Mouse (Mus musculus) gastrocnemius, postnatal 14 days (tissue): ENCODE measurements around the gene Olfr319. TPM values are rescaled to one million over a fixed set of nuclear protein-coding genes. Genes with fewer than 3 reads are reported as not detected.
"Not testable (repeated sequence)": the region's sequence is repeated elsewhere in the genome, so short reads cannot be mapped to it uniquely, and the experiment has no call there.

Experiments
- DNase-seq: peaks from one replicate; pipeline ENCODE4 v3.0.0; 2021; ENCODE audit warnings: mixed read lengths
- intact Hi-C: fragments of 180-260 bp; cut with DNase I; formaldehyde crosslinking; loops from one replicate; pipeline ENCODE4 v1.15.1; 2025; ENCODE audit warnings: low total_unique reads
- long read RNA-seq, 2 experiments: library from polyadenylated mRNA; stranded (forward); transcript quantifications; one replicate each; pipeline ENCODE4 v2.0.0; 2021
- total RNA-seq, 2 experiments: library from RNA; stranded (reverse); gene quantifications; 2 replicates each; pipeline ENCODE4 v1.2.3; 2021

The Olfr319 gene
- not detected for total RNA-seq
- long read RNA-seq, experiment 1 = 0 reads
- long read RNA-seq, experiment 2 = 0 reads

GRCm38 (mm10) chr11:58698862-58699261, at the start of gene Olfr319:
Gene Olfr319 (plus strand): TSS chr11:58699162.
- no peak for DNase-seq
- intact Hi-C loops = no loop called here

- intact Hi-C loops = no loop called here
- no peak for DNase-seq
Observed at GRCm38 (mm10) chr11:58655151-58655550, 43.8 kb upstream of the Olfr319 start.

- DNase-seq = no peak
- intact Hi-C loops = no loop called here
Observed at GRCm38 (mm10) chr11:58658596-58658995, 40.4 kb upstream of the Olfr319 start, which contains the start of gene Olfr322. Gene Olfr322 (plus strand): TSS chr11:58658782.

GRCm38 (mm10) chr11:58669252-58669651, 29.7 kb upstream of the Olfr319 start:
- intact Hi-C loops = no loop called here
- no peak for DNase-seq

- DNase-seq = no peak
- intact Hi-C loops = no loop called here
Observed at GRCm38 (mm10) chr11:58671825-58672224, 27.1 kb upstream of the Olfr319 start.

- no peak for DNase-seq
- intact Hi-C loops = no loop called here
Observed at GRCm38 (mm10) chr11:58680799-58681198, 18.2 kb upstream of the Olfr319 start, which contains the start of gene Olfr320. Gene Olfr320 (plus strand): TSS chr11:58681099.

- intact Hi-C loops = no loop called here
- DNase-seq = no peak
Observed at GRCm38 (mm10) chr11:58709086-58709485, 10.1 kb downstream of the Olfr319 start.

- intact Hi-C loops, DNase-seq: not testable (repeated sequence)
Observed at GRCm38 (mm10) chr11:58717723-58718122, 18.8 kb downstream of the Olfr319 start.

- no peak for DNase-seq
- intact Hi-C loops = no loop called here
Observed at GRCm38 (mm10) chr11:58719701-58720100, 20.7 kb downstream of the Olfr319 start.

- no peak for DNase-seq
- intact Hi-C loops = no loop called here
Observed at GRCm38 (mm10) chr11:58723914-58724313, 25.0 kb downstream of the Olfr319 start, which contains the start of gene Olfr318. Gene Olfr318 (minus strand): TSS chr11:58724014.

- intact Hi-C loops = not testable (repeated sequence)
Observed at GRCm38 (mm10) chr11:58727896-58728650, 29.1 kb downstream of the Olfr319 start.

GRCm38 (mm10) chr11:58733372-58733771, 34.4 kb downstream of the Olfr319 start:
- intact Hi-C loops = no loop called here
- no peak for DNase-seq

More at GRCm38 (mm10) chr11:58727896-58728650, 29.1 kb downstream of the Olfr319 start:
- not testable (repeated sequence) for DNase-seq

GRCm38 (mm10) chr11:58738792-58739262, 39.9 kb downstream of the Olfr319 start, which contains the start of gene Olfr317:
Gene Olfr317 (minus strand): TSS chr11:58739212.
- intact Hi-C loops = no loop called here
- no peak for DNase-seq

GRCm38 (mm10) chr11:58751096-58751495, 52.1 kb downstream of the Olfr319 start:
- intact Hi-C loops, DNase-seq: not testable (repeated sequence)

- intact Hi-C loops = no loop called here
- DNase-seq = no peak
Observed at GRCm38 (mm10) chr11:58752434-58752833, 53.5 kb downstream of the Olfr319 start, which contains the start of gene Olfr316. Gene Olfr316 (plus strand): TSS chr11:58752734.

Other genes starting within 250 kb of the Olfr319 start
- not detected for gene Lypd9, start 246.2 kb upstream of the Olfr319 start, total RNA-seq
- not detected for gene Olfr30, start 236.9 kb upstream of the Olfr319 start, total RNA-seq
- not detected for gene Olfr332, start 206.6 kb upstream of the Olfr319 start, total RNA-seq
- gene Olfr331, start 196.6 kb upstream of the Olfr319 start, total RNA-seq = not detected
- gene Olfr330, start 164.3 kb upstream of the Olfr319 start, total RNA-seq = not detected
- not detected for gene Olfr329-ps, start 152.7 kb upstream of the Olfr319 start, total RNA-seq
- under 1 TPM in 1 of 2 experiments, not detected in 1; 0.07 TPM for gene Olfr328, start 143.5 kb upstream of the Olfr319 start, total RNA-seq
- not detected for gene Olfr224, start 128.6 kb upstream of the Olfr319 start, total RNA-seq
- not detected for gene Olfr325, start 121.4 kb upstream of the Olfr319 start, total RNA-seq
- gene Olfr324, start 104.0 kb upstream of the Olfr319 start, total RNA-seq = not detected
- not detected for gene 2210407C18Rik, start 83.1 kb upstream of the Olfr319 start, total RNA-seq
- gene Olfr323, start 68.7 kb upstream of the Olfr319 start, total RNA-seq = not detected
- not detected for gene Trim58, start 58.7 kb upstream of the Olfr319 start, total RNA-seq
- gene Olfr322, start 40.4 kb upstream of the Olfr319 start, total RNA-seq = not detected
- not detected for gene Olfr320, start 18.1 kb upstream of the Olfr319 start, total RNA-seq
- gene Olfr318, start 24.9 kb downstream of the Olfr319 start, total RNA-seq = not detected
- not detected for gene Olfr317, start 40.0 kb downstream of the Olfr319 start, total RNA-seq
- not detected for gene Olfr316, start 53.6 kb downstream of the Olfr319 start, total RNA-seq
- not detected for gene Olfr315, start 74.0 kb downstream of the Olfr319 start, total RNA-seq
- not detected for gene Olfr314, start 83.8 kb downstream of the Olfr319 start, total RNA-seq
- gene Fam183b, start 102.8 kb downstream of the Olfr319 start, total RNA-seq = not detected
- not detected for gene Olfr313, start 115.8 kb downstream of the Olfr319 start, total RNA-seq
- gene Olfr312, start 130.1 kb downstream of the Olfr319 start, total RNA-seq = not detected
- not detected for gene Olfr311, start 140.1 kb downstream of the Olfr319 start, total RNA-seq
- 1 to 10 TPM; 1.3 to 1.7 TPM for gene Gm12258, start 148.0 kb downstream of the Olfr319 start, total RNA-seq
- 1 to 10 TPM; 1.4 to 1.6 TPM for gene 2810021J22Rik, start 168.1 kb downstream of the Olfr319 start, total RNA-seq
- 1 to 10 TPM; 4.1 to 5.3 TPM for gene Zfp39, start 205.1 kb downstream of the Olfr319 start, total RNA-seq
- not detected for gene Btnl10, start 218.7 kb downstream of the Olfr319 start, total RNA-seq
- 100 to 1,000 TPM; 126 to 139 TPM for gene Rnf187, start 239.8 kb downstream of the Olfr319 start, total RNA-seq
- gene Hist3h2ba, start 249.8 kb downstream of the Olfr319 start, total RNA-seq = 1 to 10 TPM; 2.1 to 3.7 TPM